Mouse (Mus musculus) hindbrain, postnatal 0 days (tissue): ENCODE results near the gene Agps. TPM values are rescaled to one million over a fixed set of nuclear protein-coding genes. Genes with fewer than 3 reads are reported as not detected.
"Not testable (repeated sequence)": the region's sequence is repeated elsewhere in the genome, so short reads cannot be mapped to it uniquely, and the experiment has no call there.

Experiments
- ATAC-seq: fragments of 200-750 bp; cut with Nextera tagmentation; 2 replicates; pipeline ENCODE4 v1.8.0; 2017; ENCODE audit warnings: mild to moderate bottlenecking, moderate TSS enrichment, moderate library complexity
- DNase-seq: peaks from one replicate; pipeline ENCODE4 v3.0.0-alpha.2; 2015; ENCODE audit warnings: low spot score
- H3K27ac ChIP-seq: fragments of 300-500 bp; sonication (generic); 2 replicates; pipeline ENCODE4 v1.5.1; 2014; ENCODE audit warnings: mild to moderate bottlenecking
- H3K27me3 ChIP-seq: fragments of 300-500 bp; sonication (generic); 2 replicates; pipeline ENCODE4 v1.6.1; 2014; ENCODE audit warnings: low read length, mixed read lengths; ENCODE audit not compliant: insufficient read depth
- H3K36me3 ChIP-seq: fragments of 300-500 bp; sonication (generic); 2 replicates; pipeline ENCODE4 v1.6.1; 2014; ENCODE audit warnings: low read length, mixed read lengths; ENCODE audit not compliant: insufficient read depth
- H3K4me1 ChIP-seq: fragments of 300-500 bp; sonication (generic); 2 replicates; pipeline ENCODE4 v1.6.1; 2014; ENCODE audit warnings: antibody characterized with exemption, low read length, mixed read lengths; ENCODE audit not compliant: insufficient read depth
- H3K4me2 ChIP-seq: fragments of 300-500 bp; sonication (generic); 2 replicates; pipeline ENCODE4 v1.6.1; 2014; ENCODE audit warnings: low read depth, mild to moderate bottlenecking, low read length, moderate library complexity, mixed read lengths
- H3K4me3 ChIP-seq: fragments of 300-500 bp; sonication (generic); 2 replicates; pipeline ENCODE4 v1.5.1; 2014; ENCODE audit warnings: low read length
- H3K9ac ChIP-seq: fragments of 300-500 bp; sonication (generic); replicated peaks from 2 replicates; pipeline ENCODE4 v1.6.1; 2014; ENCODE audit warnings: mild to moderate bottlenecking, low read length, moderate library complexity, mixed read lengths
- H3K9me3 ChIP-seq: fragments of 300-500 bp; sonication (generic); 2 replicates; pipeline ENCODE4 v1.6.1; 2016; ENCODE audit warnings: low read length, mixed read lengths
- CTCF ChIP-seq: IDR thresholded peaks from 2 replicates; pipeline ENCODE4 v1.5.1; 2016; ENCODE audit warnings: antibody characterized with exemption, control low read depth, low read depth
- WGBS: fragments of 180-500 bp; shearing (Covaris S2); extraction: QIAGEN DNeasy Blood & Tissue Kit; methylation state at CpG from one replicate; pipeline ENCODE4 v1.1.7; 2014; 5-methylcytosine and 5-hydroxymethylcytosine counted together
- polyA plus RNA-seq: library from polyadenylated mRNA; unstranded; fragments of >200 nt; fragmentation: Nextera tagmentation; extraction: Ambion mirVana; gene quantifications from 2 replicates; pipeline ENCODE4 v1.2.1, GENCODE M21; 2015
- total RNA-seq: library from RNA; depleted of rRNA; stranded (reverse); fragments of >200 nt; gene quantifications from 2 replicates; pipeline ENCODE4 v1.2.3, GENCODE M21; 2014

Gene Agps
- total and polyA plus RNA-seq, 2 experiments from 2014 or later, result 17.1 to 40.0 TPM

DNA sequence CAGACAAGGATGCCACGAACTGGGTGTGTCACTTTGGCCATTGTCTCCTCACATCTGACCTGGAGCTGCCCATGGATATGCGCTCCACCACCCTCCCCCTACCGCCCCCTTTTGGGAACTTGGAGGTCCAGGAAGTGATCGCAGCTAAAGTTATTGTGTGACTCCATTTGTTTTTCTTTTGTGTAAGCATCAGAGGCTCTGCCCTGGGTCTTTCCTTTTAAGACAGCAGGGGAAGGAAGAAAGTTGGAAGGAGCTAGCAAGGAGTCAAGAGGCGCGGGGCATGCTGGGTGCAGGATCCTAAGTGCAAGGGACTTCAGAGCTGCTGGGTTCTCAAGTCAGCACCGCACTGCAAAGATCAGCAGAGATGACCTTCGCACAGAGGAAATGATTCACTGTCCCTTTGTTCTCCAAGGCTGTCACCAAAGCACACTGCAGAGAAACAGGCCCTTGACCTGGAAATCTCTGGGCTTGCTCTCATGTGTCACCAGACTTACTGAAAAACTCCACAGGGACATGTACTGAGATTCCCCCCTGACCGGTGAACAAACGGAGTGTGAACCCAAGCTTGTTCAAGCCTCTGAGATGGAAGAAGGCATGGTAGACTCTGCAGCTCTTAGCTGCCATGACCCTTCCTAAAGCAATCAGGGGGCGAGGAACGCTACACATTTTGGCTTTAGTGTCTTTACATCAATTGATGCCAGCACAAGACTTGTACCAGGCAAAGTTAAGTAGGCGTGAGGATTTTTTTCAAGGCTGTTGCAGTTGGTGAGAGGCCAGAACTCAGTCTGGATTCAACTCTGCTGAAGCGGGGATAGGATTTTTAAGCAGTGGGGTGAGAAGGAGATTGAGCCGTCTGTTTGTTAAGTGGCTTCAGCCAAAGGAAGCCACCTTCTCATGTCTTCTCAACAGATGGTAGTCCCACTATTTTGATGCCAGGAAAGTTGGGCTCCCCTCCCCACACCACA, 128.7 kb downstream of the Agps start:
- no peak overlapping the region for H3K4me3 ChIP-seq
- H3K9ac ChIP-seq, result no peak overlapping the region
- TF ChIP-seq CTCF, result peak; percentile 36
- peaks cover 9% of the 10 kb centered on the region; the same call in 1 of the 2 replicates for H3K4me1 ChIP-seq
- WGBS, result 43% methylated on average over 15 of the region's 15 CpGs
- H3K9me3 ChIP-seq, result no peaks in the 10 kb centered on the region
- ATAC-seq (no peak), DNase-seq (peak; percentile 46)
- H3K4me2 ChIP-seq, result peak overlapping the region; percentile 31; the same call in 1 of the 2 replicates
- no peaks in the 10 kb centered on the region for H3K27me3 ChIP-seq
- H3K36me3 ChIP-seq, result no peaks in the 10 kb centered on the region
- peak overlapping the region; percentile 17 for H3K27ac ChIP-seq

DNA sequence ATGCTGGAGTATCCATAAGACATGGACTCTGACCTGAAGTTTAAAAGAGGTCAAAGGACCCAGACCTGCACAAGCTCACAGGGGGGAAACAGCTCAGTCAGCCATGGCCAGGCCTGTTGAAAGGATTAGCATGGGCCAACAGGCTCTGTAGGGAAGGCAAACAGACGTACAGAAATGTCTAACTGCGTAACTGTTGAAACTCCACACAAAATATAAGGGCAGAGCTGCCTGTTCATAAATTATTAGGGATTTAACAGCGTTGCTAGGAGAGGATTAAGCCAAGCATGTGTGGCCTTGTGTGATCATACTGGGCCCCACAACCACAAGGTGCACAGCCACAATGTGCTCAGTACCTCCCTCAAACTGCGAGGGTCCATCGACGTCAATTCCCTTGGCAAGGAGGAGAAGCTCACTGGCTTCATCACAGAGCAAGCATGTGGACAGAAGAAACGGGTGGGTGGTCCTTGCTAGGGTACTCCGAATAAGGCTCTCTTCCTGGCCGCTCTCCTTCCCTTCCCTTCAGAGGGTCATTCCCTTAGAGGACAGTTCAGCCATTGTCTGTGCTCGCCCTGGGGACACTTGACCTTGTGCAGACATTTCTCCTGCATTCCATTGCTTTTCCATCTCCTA, 131.3 kb downstream of the Agps start:
- WGBS, result 62% methylated on average over 10 of the region's 10 CpGs
- Histone ChIP-seq H3K4me3 (no peak overlapping the region), H3K9me3 (no peaks in the 10 kb centered on the region), H3K36me3 (no peaks in the 10 kb centered on the region), H3K27ac (no peak overlapping the region), H3K27me3 (no peaks in the 10 kb centered on the region), H3K9ac (no peak overlapping the region), H3K4me2 (no peak overlapping the region), H3K4me1 (peaks cover 9% of the 10 kb centered on the region; the same call in 1 of the 2 replicates)
- DNase-seq (no peak), ATAC-seq (no peak)
- TF ChIP-seq CTCF, result no peak

DNA sequence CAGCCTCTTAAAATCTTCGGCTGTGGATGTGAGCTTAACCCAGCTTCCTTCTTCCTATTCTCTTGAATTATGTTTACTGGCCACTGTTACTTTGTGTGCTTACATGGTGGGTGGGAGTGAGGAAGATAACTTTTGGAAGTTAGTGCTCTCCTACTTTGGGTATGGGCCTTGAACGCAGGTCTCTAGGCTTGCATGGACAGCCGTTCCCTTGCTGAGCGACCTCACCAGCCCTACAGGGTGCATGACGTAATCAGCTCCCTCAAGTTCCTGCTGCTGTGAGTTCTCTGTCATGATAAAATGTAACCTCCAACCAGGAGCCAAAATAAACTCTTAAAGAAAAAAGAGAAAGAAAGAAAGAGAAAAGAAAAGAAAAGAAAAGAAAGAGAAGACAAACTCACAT, 132.1 kb downstream of the Agps start:
- H3K27ac ChIP-seq, result no peak overlapping the region
- no peak for DNase-seq
- no peak for TF ChIP-seq CTCF
- 0 out of 2 replicates have a peak overlapping the region, but pooled peaks have one; percentile 18 for H3K9ac ChIP-seq
- H3K4me3 ChIP-seq, result no peak overlapping the region
- peaks cover 9% of the 10 kb centered on the region; the same call in 1 of the 2 replicates for H3K4me1 ChIP-seq
- ATAC-seq, result no peak
- H3K4me2 ChIP-seq, result peak overlapping the region; percentile 49
- H3K27me3 ChIP-seq, result no peaks in the 10 kb centered on the region
- no peaks in the 10 kb centered on the region for H3K9me3 ChIP-seq
- WGBS, result 74% methylated on average over 5 of the region's 5 CpGs
- H3K36me3 ChIP-seq, result no peaks in the 10 kb centered on the region

DNA sequence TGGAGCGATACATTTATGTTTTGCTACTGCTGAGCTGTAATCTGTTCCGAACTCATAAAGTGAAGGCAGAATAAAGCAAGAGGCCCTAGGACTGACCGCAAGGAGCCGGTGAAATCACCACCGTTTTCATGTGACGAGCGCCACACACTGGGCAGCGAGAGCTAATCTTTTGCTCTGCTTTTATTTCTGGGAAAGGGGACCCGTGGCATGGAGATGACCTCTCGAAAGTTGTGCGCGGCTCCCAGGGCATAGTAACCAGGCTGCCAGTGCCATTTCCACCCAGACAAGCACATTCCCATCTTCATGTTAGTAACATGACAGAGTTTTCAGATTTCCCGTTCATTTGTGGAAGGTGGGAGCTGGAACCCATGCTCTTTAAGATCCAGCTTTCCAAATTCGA, 132.5 kb downstream of the Agps start:
- ATAC-seq (peak; percentile 71), DNase-seq (peak; percentile 81)
- H3K27me3 ChIP-seq, result no peaks in the 10 kb centered on the region
- peak overlapping the region; percentile 49 for H3K4me2 ChIP-seq
- H3K9me3 ChIP-seq, result no peaks in the 10 kb centered on the region
- 0 out of 2 replicates have a peak overlapping the region, but pooled peaks have one; percentile 18 for H3K9ac ChIP-seq
- H3K27ac ChIP-seq, result peak overlapping the region; percentile 32; the same call in 1 of the 2 replicates
- WGBS, result 11% methylated on average over 14 of the region's 14 CpGs
- peaks cover 9% of the 10 kb centered on the region; the same call in 1 of the 2 replicates for H3K4me1 ChIP-seq
- no peaks in the 10 kb centered on the region for H3K36me3 ChIP-seq
- no peak overlapping the region for H3K4me3 ChIP-seq
- peak; percentile 66 for TF ChIP-seq CTCF

- H3K36me3 ChIP-seq, result no peaks in the 10 kb centered on the region
- H3K9ac ChIP-seq, result 0 out of 2 replicates have a peak overlapping the region, but pooled peaks have one; percentile 18
- H3K4me2 ChIP-seq, result peak overlapping the region; percentile 49
- H3K4me3 ChIP-seq, result no peak overlapping the region
- TF ChIP-seq CTCF, result peak; percentile 69
- H3K9me3 ChIP-seq, result no peaks in the 10 kb centered on the region
- H3K27ac ChIP-seq, result peak overlapping the region; percentile 32; the same call in 1 of the 2 replicates
- no peaks in the 10 kb centered on the region for H3K27me3 ChIP-seq
- 19% methylated on average over 5 of the region's 5 CpGs for WGBS
- DNase-seq (peak; percentile 88), ATAC-seq (peak; percentile 83)
- peaks cover 6% of the 10 kb centered on the region; the same call in 1 of the 2 replicates for H3K4me1 ChIP-seq
Observed at GRCm38 (mm10) chr2:75964972-75965371, 133.0 kb downstream of the Agps start.

GRCm38 (mm10) chr2:75974131-75974530, 142.2 kb downstream of the Agps start:
- ATAC-seq (no peak), DNase-seq (no peak)
- Histone ChIP-seq H3K4me2 (no peak overlapping the region), H3K9me3 (no peaks in the 10 kb centered on the region), H3K27me3 (no peaks in the 10 kb centered on the region), H3K4me1 (no peaks in the 10 kb centered on the region), H3K36me3 (no peaks in the 10 kb centered on the region), H3K4me3 (no peak overlapping the region), H3K9ac (no peak overlapping the region), H3K27ac (no peak overlapping the region)
- WGBS, result 75% methylated on average over 9 of the region's 9 CpGs
- no peak for TF ChIP-seq CTCF

GRCm38 (mm10) chr2:75976070-75976469, 144.1 kb downstream of the Agps start:
- not testable (repeated sequence) for H3K27ac ChIP-seq, H3K4me1 ChIP-seq, H3K4me3 ChIP-seq, DNase-seq, H3K27me3 ChIP-seq, H3K4me2 ChIP-seq, H3K9ac ChIP-seq, ATAC-seq, H3K36me3 ChIP-seq, H3K9me3 ChIP-seq
- WGBS, result 72% methylated on average over 2 of the region's 2 CpGs

- 17% methylated on average over 16 of the region's 24 CpGs for WGBS
- DNase-seq (peak; percentile 73), ATAC-seq (peak; percentile 69)
- H3K9me3 ChIP-seq, H3K36me3 ChIP-seq, H3K4me1 ChIP-seq, H3K4me3 ChIP-seq, H3K27ac ChIP-seq, H3K9ac ChIP-seq, H3K27me3 ChIP-seq: not testable (repeated sequence)
- 0 out of 2 replicates have a peak within 1 kb of the TSS, but pooled peaks have one; percentile 1 for H3K4me2 ChIP-seq
Observed at GRCm38 (mm10) chr2:75977752-75978368, 145.9 kb downstream of the Agps start, which contains the start of gene Ttc30a2. Gene Ttc30a2 (minus strand): TSS chr2:75978170.
